Mouse (Mus musculus) erythroblast, adult 5-6 weeks (primary cell): Measurements from ENCODE around the gene Figla. TPM values are rescaled to one million over a fixed set of nuclear protein-coding genes. Genes with fewer than 3 reads are reported as not detected.
A peak's percentile ranks its signal among the peaks of the same experiment; 100 is the strongest.

Experiments
- ATAC-seq: replicated peaks from 2 replicates; pipeline ENCODE4 v1.8.0; 2016; ENCODE audit warnings: moderate number of reproducible peaks, mild to moderate bottlenecking, moderate TSS enrichment, inconsistent platforms; ENCODE audit not compliant: poor library complexity, low FRiP score, severe bottlenecking
- total RNA-seq, 2 experiments: library from RNA; stranded (forward) in 1 of 2; stranded (reverse) in 1 of 2; fragments of 150-400 nt in 1 of 2; fragments of 200-764, 138-1000 nt in 1 of 2; gene quantifications; 2 replicates each; pipeline versions ENCODE4 v1.2.3 to v1.2.4; 2015 to 2017; ENCODE audit warnings: low replicate concordance in 2 of 2

The Figla gene
- total RNA-seq, 2 experiments from 2014 or later: not detected

DNA sequence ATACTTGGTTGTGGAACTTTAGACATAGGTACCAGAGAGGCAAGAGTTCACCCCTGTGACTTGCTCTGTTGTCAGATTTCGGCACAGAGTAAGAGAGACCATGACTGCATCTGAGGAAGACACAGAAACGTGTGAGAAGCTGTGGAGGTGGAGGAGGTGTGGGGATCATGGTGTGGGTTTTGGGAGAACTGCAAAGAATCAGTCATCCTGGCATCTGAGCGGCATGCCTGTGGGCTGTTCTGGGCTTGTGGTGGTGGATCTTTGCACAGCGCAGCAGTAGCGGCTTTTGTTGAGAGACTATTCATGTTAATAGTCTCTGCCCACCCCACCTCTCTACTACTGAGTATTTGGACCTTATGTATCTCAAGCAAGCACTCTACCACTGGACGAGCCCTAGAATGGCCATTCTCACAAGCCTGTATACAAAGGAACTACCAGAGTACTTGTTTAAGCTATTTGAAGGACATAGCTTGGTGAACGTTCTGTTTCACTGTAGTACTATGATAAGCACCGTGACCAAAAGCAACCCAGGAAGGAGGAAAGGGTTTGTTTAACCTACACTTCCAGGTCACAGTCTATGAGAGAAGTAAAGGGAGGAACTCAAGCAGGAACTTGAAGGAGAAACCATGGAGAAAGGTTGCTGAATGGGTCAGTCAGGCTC lies 10.8 kb downstream of the Figla start:
- ATAC-seq: no peak

DNA sequence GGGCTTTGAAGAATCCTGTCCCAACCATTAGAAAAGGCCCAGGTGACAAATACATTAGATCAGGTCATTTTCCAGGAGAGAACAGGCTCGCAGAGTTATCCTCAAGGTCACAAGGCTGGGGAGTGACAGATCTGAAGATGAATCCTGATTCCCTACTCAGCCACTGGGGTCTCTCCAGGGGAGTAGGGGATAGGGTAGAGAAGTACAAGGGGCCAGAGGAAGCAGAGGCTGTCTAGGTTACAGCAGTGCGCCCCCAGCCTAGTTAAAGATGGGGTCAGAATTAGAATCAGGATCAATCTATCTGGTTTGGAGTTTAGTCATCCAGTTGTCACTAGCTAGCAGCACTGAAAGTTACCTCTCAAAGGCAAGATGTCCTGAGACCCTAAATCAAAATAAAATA lies 12.2 kb downstream of the Figla start:
- ATAC-seq: no peak

DNA sequence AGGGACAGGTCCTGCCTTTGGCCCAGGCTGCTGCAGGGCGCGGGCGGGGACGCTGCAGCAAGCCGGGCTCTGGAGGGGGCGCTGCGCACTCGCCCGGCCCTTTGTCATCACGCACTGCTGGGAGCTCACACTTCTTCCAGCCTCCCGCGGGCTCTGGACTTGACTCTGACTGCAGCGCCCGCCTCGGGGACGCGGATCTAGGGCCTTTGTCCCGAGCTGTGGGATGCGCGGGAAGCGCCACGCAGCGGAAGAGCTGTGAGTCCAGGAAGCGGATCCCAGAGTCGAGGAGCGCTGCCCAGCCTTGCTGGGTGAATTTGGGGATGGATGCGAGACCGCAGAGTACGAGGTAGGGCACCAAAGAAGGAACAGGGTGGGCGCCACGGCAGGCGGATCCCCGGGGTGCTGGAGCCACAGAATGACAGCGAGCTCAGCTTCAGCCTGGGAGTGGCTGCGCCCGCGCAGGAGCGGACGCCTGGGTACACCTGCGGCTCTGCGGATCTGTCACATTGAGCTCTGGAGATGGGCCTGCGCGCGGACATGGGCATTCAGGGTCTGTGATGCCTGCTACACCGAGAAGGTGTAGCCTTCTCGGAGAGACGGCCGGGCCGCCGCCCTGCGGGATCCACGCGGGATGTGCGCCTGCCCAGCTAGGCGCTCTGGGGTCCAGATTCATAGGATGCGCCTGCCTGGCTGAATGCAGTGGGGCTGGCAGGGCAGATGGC lies 12.8 kb downstream of the Figla start, which contains the start of gene Add2:
Gene Add2, plus strand, starts transcription at position 81 of the 722 bp plus-strand sequence.
- ATAC-seq: no peak

DNA sequence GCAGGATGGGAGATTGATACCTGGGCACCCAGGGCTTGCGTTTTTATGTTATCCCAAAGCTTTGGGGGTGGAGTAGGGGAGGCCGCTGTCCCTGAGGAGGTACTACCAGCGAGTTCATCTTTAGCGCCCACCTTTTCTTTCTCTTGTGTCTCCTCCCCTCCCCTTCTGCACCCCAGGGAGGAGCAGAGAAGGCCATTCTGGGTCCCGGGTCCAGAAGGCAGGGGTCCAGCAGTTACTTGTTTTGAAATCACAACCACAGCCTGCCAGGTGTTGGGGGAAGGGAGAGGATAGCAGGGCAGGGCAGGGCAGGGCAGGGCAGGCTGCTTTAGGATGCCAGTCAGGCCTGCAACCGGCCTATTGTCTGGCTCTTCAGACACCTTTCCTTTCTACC lies 13.3 kb downstream of the Figla start:
- ATAC-seq: no peak

GRCm38 (mm10) chr6:86031527-86031926 lies 15.6 kb downstream of the Figla start:
- ATAC-seq: no peak

GRCm38 (mm10) chr6:86033635-86034034 lies 17.7 kb downstream of the Figla start:
- no peak for ATAC-seq

DNA sequence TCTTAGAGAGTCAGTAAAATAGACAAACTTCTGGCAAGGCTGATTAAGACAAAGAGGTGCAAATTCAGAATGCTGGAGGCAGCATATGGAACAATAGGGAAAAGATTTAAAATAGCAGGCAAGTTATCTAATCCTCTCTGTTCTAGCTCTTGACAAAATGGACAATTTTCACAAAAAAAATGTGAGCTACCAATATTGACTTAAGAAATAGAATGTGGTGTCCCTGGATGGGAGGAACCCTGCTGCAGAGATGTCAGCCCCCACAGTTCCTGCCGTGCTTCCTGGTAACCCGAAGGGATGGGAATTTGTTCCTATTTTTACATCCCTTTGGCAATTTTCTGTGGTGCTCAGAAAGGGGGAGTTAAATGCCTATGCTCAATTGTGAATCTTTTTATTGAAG lies 22.9 kb downstream of the Figla start:
- ATAC-seq: no peak

- no peak for ATAC-seq
Observed at GRCm38 (mm10) chr6:86040140-86040539, 24.2 kb downstream of the Figla start.

DNA sequence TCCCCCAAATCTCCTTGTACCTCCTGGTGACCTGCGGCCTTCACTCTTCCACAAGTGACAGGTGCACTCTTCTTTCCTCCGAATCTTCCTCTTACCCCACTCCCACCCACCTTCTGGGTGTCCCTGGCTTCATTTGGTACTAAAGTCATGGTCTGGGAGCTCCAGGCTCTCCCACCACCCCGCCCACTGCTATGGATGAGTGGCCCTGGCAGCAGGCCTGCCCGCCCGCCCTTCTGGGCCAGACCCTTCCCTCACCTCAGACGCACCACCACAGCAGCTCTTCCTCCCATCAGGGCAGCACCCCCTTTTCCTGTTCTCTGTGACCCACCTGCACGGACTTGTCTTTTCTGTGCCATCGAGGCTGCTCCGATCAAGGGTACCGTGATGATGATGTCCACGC lies 31.5 kb downstream of the Figla start:
- ATAC-seq: no peak

- no peak for ATAC-seq
Observed at GRCm38 (mm10) chr6:86048509-86048908, 32.5 kb downstream of the Figla start.

- no peak for ATAC-seq
Observed at GRCm38 (mm10) chr6:86050586-86051268, 34.8 kb downstream of the Figla start.

GRCm38 (mm10) chr6:86052032-86052459 lies 36.1 kb downstream of the Figla start:
- ATAC-seq: no peak

- ATAC-seq: no peak
Observed at GRCm38 (mm10) chr6:86052556-86052955, 36.6 kb downstream of the Figla start.

DNA sequence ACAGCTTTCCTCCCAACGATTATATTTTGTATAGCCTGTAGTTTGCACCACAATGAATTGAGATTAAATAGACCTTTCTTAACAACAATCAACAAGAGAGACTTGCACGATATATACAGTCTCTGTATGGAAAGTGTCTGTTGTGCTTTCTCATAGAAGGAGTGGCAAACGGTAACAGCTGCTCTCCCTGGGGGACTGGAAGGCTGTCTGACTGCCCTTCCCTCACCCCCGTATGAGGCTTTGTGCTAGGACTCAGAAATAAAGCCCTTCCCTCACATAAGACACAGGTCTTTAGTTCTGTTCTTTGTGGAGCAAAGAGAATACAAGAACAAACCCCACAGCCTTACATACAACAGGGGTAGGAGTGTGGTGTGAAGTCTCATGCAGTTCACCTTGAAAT lies 37.1 kb downstream of the Figla start:
- ATAC-seq: no peak

GRCm38 (mm10) chr6:86053594-86053993 lies 37.6 kb downstream of the Figla start:
- ATAC-seq: peak; percentile 79

GRCm38 (mm10) chr6:86058475-86058874 lies 42.5 kb downstream of the Figla start:
- no peak for ATAC-seq

DNA sequence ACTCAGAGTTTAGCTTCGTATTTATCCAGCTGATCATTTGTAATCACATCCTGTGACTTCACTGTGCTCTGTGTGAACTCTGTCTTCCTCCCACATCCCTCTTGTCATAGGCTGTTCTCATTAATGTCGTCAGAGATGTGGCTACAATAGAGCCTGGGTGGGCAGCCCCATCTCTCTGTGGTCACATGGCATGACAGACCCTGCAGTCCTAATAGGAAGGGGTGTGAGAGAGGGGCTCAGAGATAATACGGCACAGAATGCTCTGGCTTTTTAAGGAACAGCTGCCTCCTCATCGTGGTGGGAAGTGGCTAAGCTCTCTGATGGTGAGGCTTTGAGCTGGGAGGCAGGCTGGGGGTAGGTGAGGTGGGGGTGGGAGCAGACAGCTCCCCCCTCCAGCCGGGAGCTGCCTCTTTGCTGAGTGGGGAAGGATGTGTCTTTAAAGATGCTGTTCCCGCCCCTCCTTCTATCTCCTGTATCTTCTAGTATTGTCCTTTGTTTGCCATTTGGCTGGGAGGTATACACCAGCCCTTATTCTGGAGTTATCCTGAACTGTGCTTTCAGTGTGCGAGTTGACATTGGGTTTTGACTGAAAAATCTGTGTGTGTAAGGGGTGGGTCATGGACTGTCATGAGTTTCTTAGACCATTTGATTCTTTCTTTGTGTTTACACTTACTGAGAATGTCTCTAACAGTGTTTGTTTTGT lies 43.3 kb downstream of the Figla start:
- ATAC-seq: no peak

GRCm38 (mm10) chr6:86060170-86060569 lies 44.2 kb downstream of the Figla start:
- no peak for ATAC-seq

DNA sequence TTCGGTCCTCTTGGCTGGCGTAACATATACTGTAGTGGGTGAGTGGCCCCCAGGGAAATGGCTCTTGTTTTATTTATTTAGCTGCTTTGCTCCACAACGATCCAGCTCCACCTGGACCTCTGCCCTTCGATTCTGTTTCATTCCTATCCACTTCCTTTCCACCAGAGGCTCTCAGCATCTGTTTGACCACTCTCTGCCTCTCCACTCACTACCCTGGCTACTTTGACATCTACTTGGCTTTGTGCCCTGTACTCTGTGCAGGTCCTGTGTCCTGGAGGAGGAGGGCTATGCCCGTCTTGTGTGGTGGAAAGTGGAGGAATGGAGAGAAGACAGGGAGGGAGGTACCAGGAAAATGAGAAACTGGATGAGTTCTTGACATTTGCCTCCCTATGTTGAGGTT lies 46.3 kb downstream of the Figla start:
- no peak for ATAC-seq

GRCm38 (mm10) chr6:86062684-86063083 lies 46.7 kb downstream of the Figla start:
- no peak for ATAC-seq
